Mouse (Mus musculus) CH12.LX (cell line): ENCODE results near the gene Gm3259. TPM values are rescaled to one million over a fixed set of nuclear protein-coding genes. Genes with fewer than 3 reads are reported as not detected.
"Not testable (repeated sequence)": the region's sequence is repeated elsewhere in the genome, so short reads cannot be mapped to it uniquely, and the experiment has no call there.

ENCODE experiments used
- DNase-seq: peaks from one replicate; pipeline ENCODE4 v3.0.0-alpha.2; 2013; ENCODE audit errors: extremely low read depth
- H3K27ac ChIP-seq: 2 replicates; pipeline ENCODE4 v1.5.1; 2012; ENCODE audit warnings: low read depth, mild to moderate bottlenecking, control low read depth, moderate library complexity; ENCODE audit not compliant: insufficient read depth
- H3K27me3 ChIP-seq: replicated peaks from 2 replicates; pipeline ENCODE3; 2012; ENCODE audit warnings: inconsistent platforms
- H3K36me3 ChIP-seq, 2 experiments: replicated peaks in 1 of 2; 2 replicates each; pipeline versions ENCODE3 to v1.6.1; 2012; ENCODE audit warnings: inconsistent platforms in 1 of 2, low read length in 1 of 2, mild to moderate bottlenecking in 1 of 2, mixed read lengths in 1 of 2, moderate library complexity in 1 of 2; ENCODE audit not compliant: control insufficient read depth in 1 of 2, insufficient read depth in 1 of 2
- H3K4me1 ChIP-seq, 2 experiments: 2 replicates each; pipeline ENCODE4 v1.6.1; 2012; ENCODE audit warnings: inconsistent platforms in 1 of 2, moderate library complexity in 1 of 2; ENCODE audit not compliant: insufficient read depth in 2 of 2, control insufficient read depth in 1 of 2
- H3K4me2 ChIP-seq: 2 replicates; pipeline ENCODE4 v1.6.1; 2012; ENCODE audit warnings: low read depth, mild to moderate bottlenecking, control low read depth; ENCODE audit not compliant: poor library complexity, insufficient read depth, severe bottlenecking
- H3K4me3 ChIP-seq, 3 experiments: fragments of 150-350 bp in 1 of 3; sonication (generic) in 1 of 3; replicated peaks in 1 of 3; 2 replicates each; pipeline versions ENCODE3 to v1.5.1; 2011 to 2012; ENCODE audit warnings: low read depth in 2 of 3, low read length in 2 of 3, mild to moderate bottlenecking in 2 of 3, moderate library complexity in 2 of 3, control low read depth in 1 of 3, improper control_type of control experiment in 1 of 3, inconsistent platforms in 1 of 3, mixed read lengths in 1 of 3; ENCODE audit not compliant: poor library complexity in 1 of 3
- H3K79me2 ChIP-seq: replicated peaks from 2 replicates; pipeline ENCODE4 v1.6.1; 2012; ENCODE audit warnings: mild to moderate bottlenecking, moderate library complexity; ENCODE audit not compliant: control insufficient read depth, poor library complexity, insufficient read depth, severe bottlenecking; ENCODE audit errors: extremely low read depth
- H3K9ac ChIP-seq: 2 replicates; pipeline ENCODE4 v1.6.1; 2012; ENCODE audit warnings: low read depth, mild to moderate bottlenecking, control low read depth, moderate library complexity; ENCODE audit not compliant: insufficient read depth
- H3K9me3 ChIP-seq: replicated peaks from 2 replicates; pipeline ENCODE3; 2012; ENCODE audit warnings: low read length, inconsistent platforms, mixed read lengths
- dilution Hi-C: fragments of 300-500 bp; cut with MboI; formaldehyde crosslinking; loops from 2 replicates; pipeline ENCODE4 v1.14.3; 2020; ENCODE audit warnings: low sequenced_read_pairs; ENCODE audit not compliant: extremely low pct_unique_long_range_greater_than_20kb, extremely low pct_ligation_motif_present
- in situ Hi-C: fragments of 300-500 bp; cut with MboI; formaldehyde crosslinking; loops from 3 replicates; pipeline ENCODE4 v1.14.3; 2019; ENCODE audit warnings: low sequenced_read_pairs, low pct_ligation_motif_present, low pct_unique_long_range_greater_than_20kb, mixed read lengths
- polyA plus RNA-seq: library from polyadenylated mRNA; unstranded; fragments of >175 nt; gene quantifications from 2 replicates; pipeline ENCODE4 v1.2.1, GENCODE M21; 2012; ENCODE audit warnings: low read depth; ENCODE audit not compliant: insufficient read length
- total RNA-seq, 2 experiments: library from RNA; depleted of rRNA; stranded (reverse); fragments of 300-350 nt in 1 of 2; fragments of >200 nt in 1 of 2; gene quantifications; 2 replicates each; pipeline ENCODE4 v1.2.3; 2012 to 2014

Gm3259 gene
- total RNA-seq (2012; rRNA removed) (not detected in 2 replicates), total RNA-seq (2014; rRNA removed) (not detected in 2 replicates), polyA plus RNA-seq (not detected in 2 replicates)

GRCm38 (mm10) chr5:95305611-95306010, at the start of gene Gm3259:
Gene Gm3259, plus strand, starts transcription at chr5:95305911.
- dilution Hi-C loops, in situ Hi-C loops: not testable (repeated sequence)

GRCm38 (mm10) chr5:95272668-95273067, 33.0 kb upstream of the Gm3259 start, which contains the start of gene Gm10424:
Gene Gm10424, minus strand, starts transcription at chr5:95272768.
- H3K79me2 ChIP-seq, H3K27ac ChIP-seq, H3K4me3 ChIP-seq, in situ Hi-C loops, dilution Hi-C loops, H3K36me3 ChIP-seq, DNase-seq, H3K27me3 ChIP-seq, H3K4me1 ChIP-seq, H3K4me2 ChIP-seq, H3K9ac ChIP-seq, H3K9me3 ChIP-seq: not testable (repeated sequence)

More at GRCm38 (mm10) chr5:95305611-95306010, at the start of gene Gm3259:
- not testable (repeated sequence) for H3K27ac ChIP-seq, H3K4me2 ChIP-seq, H3K27me3 ChIP-seq, H3K79me2 ChIP-seq, H3K9ac ChIP-seq, DNase-seq, H3K4me3 ChIP-seq, H3K4me1 ChIP-seq, H3K36me3 ChIP-seq, H3K9me3 ChIP-seq

Other genes starting within 250 kb of the Gm3259 start
- not detected in 2 replicates for gene Gm7942, start 199.0 kb upstream of the Gm3259 start, total RNA-seq (2012; rRNA removed)
- not detected in 2 replicates for gene Gm7942, start 199.0 kb upstream of the Gm3259 start, total RNA-seq (2014; rRNA removed)
- gene Gm7942, start 199.0 kb upstream of the Gm3259 start, polyA plus RNA-seq: not detected in 2 replicates
- gene Gm16513, start 123.3 kb upstream of the Gm3259 start, total RNA-seq (2012; rRNA removed): not detected in 2 replicates
- gene Gm16513, start 123.3 kb upstream of the Gm3259 start, total RNA-seq (2014; rRNA removed): 0.46 TPM in 1 of 2 replicates, not detected in the other
- gene Gm16513, start 123.3 kb upstream of the Gm3259 start, polyA plus RNA-seq: not detected in 2 replicates
- gene Gm10424, start 33.1 kb upstream of the Gm3259 start, total RNA-seq (2012; rRNA removed): not detected in 2 replicates
- not detected in 2 replicates for gene Gm10424, start 33.1 kb upstream of the Gm3259 start, total RNA-seq (2014; rRNA removed)
- gene Gm10424, start 33.1 kb upstream of the Gm3259 start, polyA plus RNA-seq: not detected in 2 replicates
- not detected in 2 replicates for gene D5Ertd577e, start 150.9 kb downstream of the Gm3259 start, total RNA-seq (2012; rRNA removed)
- not detected in 2 replicates for gene D5Ertd577e, start 150.9 kb downstream of the Gm3259 start, total RNA-seq (2014; rRNA removed)
- not detected in 2 replicates for gene D5Ertd577e, start 150.9 kb downstream of the Gm3259 start, polyA plus RNA-seq
- not detected in 2 replicates for gene Gm3286, start 204.8 kb downstream of the Gm3259 start, total RNA-seq (2012; rRNA removed)
- not detected in 2 replicates for gene Gm3286, start 204.8 kb downstream of the Gm3259 start, total RNA-seq (2014; rRNA removed)
- not detected in 2 replicates for gene Gm3286, start 204.8 kb downstream of the Gm3259 start, polyA plus RNA-seq